Mouse (Mus musculus) liver, embryonic 15.5 days (tissue): ENCODE measurements around the gene Theg. TPM values are rescaled to one million over a fixed set of nuclear protein-coding genes. Genes with fewer than 3 reads are reported as not detected.
A peak's percentile ranks its signal among the peaks of the same experiment; 100 is the strongest.

Experiments
- ATAC-seq: fragments of 200-750 bp; cut with Nextera tagmentation; 2 replicates; pipeline ENCODE4 v1.8.0; 2017; ENCODE audit warnings: moderate number of reproducible peaks, mild to moderate bottlenecking, moderate library complexity; ENCODE audit not compliant: insufficient read depth
- H3K27ac ChIP-seq: fragments of 300-500 bp; sonication (generic); replicated peaks from 2 replicates; pipeline ENCODE4 v1.5.1; 2015; ENCODE audit warnings: mild to moderate bottlenecking, inconsistent platforms
- H3K27me3 ChIP-seq: fragments of 300-500 bp; sonication (generic); 2 replicates; pipeline ENCODE4 v1.6.1; 2015; ENCODE audit warnings: mild to moderate bottlenecking, inconsistent platforms
- H3K36me3 ChIP-seq: fragments of 300-500 bp; sonication (generic); replicated peaks from 2 replicates; pipeline ENCODE4 v1.6.1; 2015; ENCODE audit warnings: moderate library complexity, mild to moderate bottlenecking, inconsistent platforms
- H3K4me1 ChIP-seq: fragments of 300-500 bp; sonication (generic); replicated peaks from 2 replicates; pipeline ENCODE4 v1.6.1; 2015; ENCODE audit warnings: inconsistent platforms
- H3K4me2 ChIP-seq: fragments of 300-500 bp; sonication (generic); 2 replicates; pipeline ENCODE4 v1.6.1; 2015; ENCODE audit warnings: moderate library complexity, mild to moderate bottlenecking, inconsistent platforms
- H3K4me3 ChIP-seq: fragments of 300-500 bp; sonication (generic); replicated peaks from 2 replicates; pipeline ENCODE4 v1.5.1; 2015; ENCODE audit warnings: mild to moderate bottlenecking, inconsistent platforms
- H3K9ac ChIP-seq: fragments of 300-500 bp; sonication (generic); 2 replicates; pipeline ENCODE4 v1.6.1; 2015; ENCODE audit warnings: moderate library complexity, mild to moderate bottlenecking, inconsistent platforms
- H3K9me3 ChIP-seq: fragments of 300-500 bp; sonication (generic); replicated peaks from 2 replicates; pipeline ENCODE4 v1.6.1; 2016; ENCODE audit warnings: inconsistent platforms
- WGBS: fragments of 180-500 bp; shearing (Covaris S2); methylation state at CpG from one replicate; pipeline ENCODE4 v1.1.7; 2015; ENCODE audit warnings: mixed read lengths; ENCODE audit not compliant: insufficient replicate concordance; 5-methylcytosine and 5-hydroxymethylcytosine counted together
- polyA plus RNA-seq: library from polyadenylated mRNA; unstranded; fragments of >200 nt; fragmentation: Nextera tagmentation; extraction: Ambion mirVana; gene quantifications from 2 replicates; pipeline ENCODE4 v1.2.1, GENCODE M21; 2015

Theg gene
- polyA plus RNA-seq, 1 experiment from 2014 or later, result not detected

GRCm38 (mm10) chr10:79555238-79555724, 31.9 kb downstream of the Theg start:
- 22% methylated on average over 7 of the region's 7 CpGs for WGBS
- Histone ChIP-seq H3K36me3 (no peaks in the 10 kb centered on the region), H3K4me1 (peaks cover 27% of the 10 kb centered on the region), H3K4me3 (peak overlapping the region; percentile 71), H3K27ac (no peak overlapping the region), H3K4me2 (peak overlapping the region; percentile 78), H3K27me3 (peaks cover 9% of the 10 kb centered on the region), H3K9ac (peak overlapping the region; percentile 58; the same call in 1 of the 2 replicates), H3K9me3 (no peaks in the 10 kb centered on the region)
- no peak for ATAC-seq

DNA sequence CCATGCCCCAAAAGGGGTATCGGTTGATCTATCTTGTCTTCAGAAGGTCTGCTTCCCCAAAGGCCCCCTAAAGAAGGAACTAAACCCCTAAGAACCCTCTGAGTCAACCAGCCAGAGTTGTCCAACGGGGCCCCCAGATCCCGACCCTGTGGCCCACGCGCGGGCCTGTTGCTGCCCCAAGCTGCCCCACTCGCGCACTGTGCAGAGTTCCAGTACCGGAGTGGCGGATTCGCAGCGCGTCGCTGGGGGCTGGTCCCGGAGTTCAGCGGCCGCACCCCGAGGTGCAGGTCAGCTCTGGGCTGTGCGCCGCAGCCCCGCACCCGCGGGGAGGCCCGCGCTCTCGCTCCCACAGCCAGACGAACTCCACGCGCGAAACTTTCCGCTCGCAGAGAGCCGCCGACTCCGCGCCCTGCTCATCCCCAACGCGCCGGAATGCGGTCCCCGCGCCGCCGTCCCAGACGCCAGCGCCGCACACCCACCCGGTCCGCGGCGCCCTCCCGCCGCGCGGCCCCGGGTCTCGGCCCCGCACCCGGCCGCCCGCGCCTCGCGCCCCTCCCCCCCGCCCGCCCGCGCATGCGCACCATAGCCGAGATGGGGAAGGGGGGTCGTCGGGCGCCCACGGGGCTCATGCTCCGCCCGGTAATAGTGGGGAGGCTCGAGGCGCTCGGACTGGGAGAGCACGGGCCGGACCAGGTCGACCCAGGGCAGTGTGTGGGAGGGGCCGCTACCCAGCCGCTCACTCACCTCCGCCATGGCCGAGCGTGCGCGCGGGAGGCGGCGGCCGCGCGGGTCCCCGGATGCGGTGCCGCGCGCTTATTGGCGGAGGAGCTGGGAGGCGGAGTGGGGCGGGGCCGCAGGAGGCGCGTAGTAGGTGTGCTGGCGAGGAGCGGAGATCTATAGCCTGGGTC, 32.5 kb downstream of the Theg start, which contains the start of gene Mier2:
TSS of gene Mier2 (minus strand) at position 870 of the 908 bp plus-strand sequence.
- WGBS, result under 1% methylated on average over 107 of the region's 108 CpGs
- peak within 1 kb of the TSS; percentile 41 for H3K27ac ChIP-seq
- peak; percentile 76 for ATAC-seq

DNA sequence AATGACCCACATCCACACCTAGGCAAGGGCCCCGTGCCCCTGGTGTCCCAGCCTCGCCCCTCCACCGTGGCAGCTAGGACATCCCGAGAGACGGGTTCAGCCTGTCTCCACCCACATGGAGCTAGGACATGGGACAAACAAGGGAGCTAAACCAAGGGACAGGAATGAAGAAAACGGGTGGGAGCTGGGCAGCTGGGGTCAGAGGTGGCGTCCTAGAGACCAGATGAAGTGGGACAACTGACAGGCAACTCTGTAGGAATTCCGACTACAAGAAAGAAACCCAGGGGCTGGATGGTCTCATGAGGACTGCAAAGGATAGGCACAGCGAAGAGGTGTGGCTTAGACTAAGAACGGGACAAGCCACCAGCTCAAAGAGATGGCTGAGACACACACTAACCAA, 33.4 kb downstream of the Theg start:
- H3K36me3 ChIP-seq, result peaks cover 12% of the 10 kb centered on the region
- H3K4me3 ChIP-seq, result peak overlapping the region; percentile 71
- H3K27ac ChIP-seq, result no peak overlapping the region
- peaks cover 9% of the 10 kb centered on the region for H3K27me3 ChIP-seq
- peak overlapping the region; percentile 78 for H3K4me2 ChIP-seq
- 27% methylated on average over 10 of the region's 10 CpGs for WGBS
- peaks cover 27% of the 10 kb centered on the region for H3K4me1 ChIP-seq
- ATAC-seq, result no peak
- H3K9ac ChIP-seq, result no peak overlapping the region; the same call in 1 of the 2 replicates
- H3K9me3 ChIP-seq, result no peaks in the 10 kb centered on the region

More for the DNA sequence above, 32.5 kb downstream of the Theg start, which contains the start of gene Mier2:
- Histone ChIP-seq H3K4me3 (peak within 1 kb of the TSS; percentile 71), H3K27me3 (peaks cover 9% of the 10 kb centered on the region), H3K9me3 (no peaks in the 10 kb centered on the region), H3K36me3 (peaks cover 3% of the 10 kb centered on the region; the same call in 1 of the 2 replicates), H3K9ac (peak within 1 kb of the TSS; percentile 58), H3K4me2 (peak within 1 kb of the TSS; percentile 78), H3K4me1 (peaks cover 27% of the 10 kb centered on the region)

DNA sequence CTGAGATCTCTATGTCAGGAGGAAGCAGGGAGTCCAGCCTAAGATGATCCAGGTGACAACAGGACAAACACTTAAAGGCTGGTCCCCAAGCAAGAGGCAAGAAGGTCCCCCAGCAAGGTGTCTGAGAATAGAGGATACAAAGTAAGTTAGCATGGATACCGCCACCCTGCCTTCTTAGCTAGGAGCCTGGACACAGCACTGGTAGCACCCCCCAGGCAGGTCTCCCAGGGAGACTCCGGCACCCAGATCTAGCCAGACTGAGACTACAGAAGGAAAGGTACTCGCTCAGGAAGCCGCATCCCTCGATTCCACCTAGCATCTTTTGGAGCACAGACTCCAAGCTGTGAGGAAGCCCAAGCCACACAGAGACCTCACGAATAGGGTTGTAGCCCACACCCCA, 34.0 kb downstream of the Theg start:
- Histone ChIP-seq H3K4me3 (no peak overlapping the region), H3K36me3 (peaks cover 17% of the 10 kb centered on the region), H3K27me3 (peaks cover 9% of the 10 kb centered on the region), H3K9ac (no peak overlapping the region), H3K9me3 (no peaks in the 10 kb centered on the region), H3K4me1 (peaks cover 27% of the 10 kb centered on the region), H3K27ac (no peak overlapping the region), H3K4me2 (no peak overlapping the region; the same call in 1 of the 2 replicates)
- ATAC-seq, result no peak
- 73% methylated on average over 6 of the region's 6 CpGs for WGBS

DNA sequence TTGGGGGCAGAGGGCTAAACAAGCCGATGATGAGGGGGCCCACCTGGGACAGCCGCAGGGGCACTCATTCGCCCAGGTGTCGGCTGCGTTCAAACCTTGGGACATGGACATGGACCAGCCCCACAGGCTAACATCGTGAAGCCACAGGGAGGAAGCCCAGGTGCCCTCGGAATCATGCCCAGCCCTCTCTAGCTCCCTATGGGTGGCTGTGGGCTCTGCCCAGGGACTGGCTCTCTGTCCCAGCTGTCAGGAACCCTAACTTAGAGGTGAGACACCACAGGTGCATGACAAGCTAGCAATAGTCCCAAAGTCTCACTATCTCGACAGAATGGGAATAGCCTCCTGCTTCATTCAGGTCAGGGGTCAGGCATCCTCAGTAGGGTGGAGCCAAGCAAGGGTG, 34.6 kb downstream of the Theg start:
- Histone ChIP-seq H3K9ac (no peak overlapping the region), H3K4me2 (no peak overlapping the region), H3K9me3 (no peaks in the 10 kb centered on the region), H3K4me1 (peaks cover 27% of the 10 kb centered on the region), H3K4me3 (no peak overlapping the region), H3K27me3 (peaks cover 9% of the 10 kb centered on the region), H3K36me3 (peaks cover 23% of the 10 kb centered on the region), H3K27ac (no peak overlapping the region)
- ATAC-seq, result no peak
- WGBS, result 67% methylated on average over 8 of the region's 8 CpGs

GRCm38 (mm10) chr10:79550366-79550765, 36.8 kb downstream of the Theg start:
- peaks cover 39% of the 10 kb centered on the region for H3K36me3 ChIP-seq
- no peak overlapping the region for H3K9ac ChIP-seq
- no peak overlapping the region for H3K4me3 ChIP-seq
- H3K4me2 ChIP-seq, result no peak overlapping the region
- no peaks in the 10 kb centered on the region for H3K9me3 ChIP-seq
- 65% methylated on average over 9 of the region's 9 CpGs for WGBS
- peaks cover 27% of the 10 kb centered on the region for H3K4me1 ChIP-seq
- H3K27me3 ChIP-seq, result peaks cover 4% of the 10 kb centered on the region
- no peak overlapping the region for H3K27ac ChIP-seq
- ATAC-seq, result no peak

DNA sequence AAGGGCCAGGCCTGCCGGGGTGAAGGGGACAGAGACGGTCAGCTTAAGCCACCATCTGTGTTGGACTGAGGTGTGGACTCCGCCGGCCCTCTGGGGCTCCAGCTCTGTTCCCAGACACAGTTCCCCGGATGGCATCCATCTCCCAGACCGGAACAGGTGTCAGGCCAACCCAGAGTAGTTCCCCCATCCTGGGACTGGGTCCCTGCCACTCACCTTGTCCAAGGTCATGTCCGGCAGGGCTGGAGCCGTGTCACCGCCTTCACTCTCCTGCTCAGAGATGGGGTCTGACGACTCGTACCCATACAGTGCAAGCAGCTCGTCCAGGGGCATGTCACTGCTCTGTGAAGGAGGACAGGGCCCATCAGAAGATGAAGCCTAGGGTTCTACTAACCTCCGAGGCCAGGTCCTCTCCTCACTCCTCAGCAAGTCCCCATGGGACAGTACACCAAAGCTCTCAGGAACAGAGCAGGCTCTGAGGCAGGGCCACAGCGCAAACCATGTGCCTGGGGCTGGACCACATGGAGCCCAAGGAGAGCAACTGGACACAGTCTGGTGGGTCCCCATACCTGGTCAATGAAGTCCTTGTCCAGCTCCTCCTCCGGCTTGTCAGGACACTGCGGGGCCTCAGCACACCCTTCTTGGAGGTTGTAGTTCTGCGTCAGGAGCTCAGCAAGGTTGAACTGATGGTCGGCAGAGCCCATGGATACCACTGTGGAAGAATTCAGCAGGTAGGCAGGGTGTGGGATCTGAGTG, 38.0 kb downstream of the Theg start:
- Histone ChIP-seq H3K4me3 (no peak overlapping the region), H3K9ac (no peak overlapping the region), H3K27ac (no peak overlapping the region), H3K4me2 (no peak overlapping the region), H3K4me1 (peaks cover 24% of the 10 kb centered on the region), H3K36me3 (peaks cover 51% of the 10 kb centered on the region), H3K9me3 (no peaks in the 10 kb centered on the region), H3K27me3 (no peaks in the 10 kb centered on the region)
- ATAC-seq, result no peak
- WGBS, result 85% methylated on average over 18 of the region's 18 CpGs

DNA sequence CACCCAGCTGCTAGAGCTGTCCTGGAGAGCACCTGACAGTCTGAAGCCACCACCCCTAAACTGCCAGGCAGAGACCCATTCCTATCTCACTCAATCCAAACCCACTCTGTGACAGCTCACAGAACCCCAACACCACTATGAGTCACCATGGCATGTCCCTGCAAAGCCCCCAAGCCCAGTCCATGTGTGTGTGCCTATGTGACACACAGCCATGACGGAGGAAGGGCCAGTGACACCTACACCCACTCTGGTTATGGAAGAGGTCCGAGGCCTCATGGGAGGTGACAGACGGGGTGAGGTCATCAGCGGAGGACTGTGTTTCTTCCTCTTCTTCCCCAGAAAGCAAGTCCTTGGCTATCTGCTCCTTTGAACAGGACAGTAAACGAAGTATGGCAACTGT, 38.6 kb downstream of the Theg start:
- Histone ChIP-seq H3K27ac (no peak overlapping the region), H3K36me3 (peaks cover 57% of the 10 kb centered on the region), H3K9me3 (no peaks in the 10 kb centered on the region), H3K4me2 (no peak overlapping the region), H3K9ac (no peak overlapping the region), H3K4me3 (no peak overlapping the region), H3K27me3 (no peaks in the 10 kb centered on the region), H3K4me1 (peaks cover 18% of the 10 kb centered on the region)
- WGBS, result 76% methylated on average over 5 of the region's 5 CpGs
- no peak for ATAC-seq

GRCm38 (mm10) chr10:79547148-79547675, 39.9 kb downstream of the Theg start:
- peaks cover 8% of the 10 kb centered on the region for H3K4me1 ChIP-seq
- ATAC-seq, result no peak
- peaks cover 59% of the 10 kb centered on the region for H3K36me3 ChIP-seq
- no peaks in the 10 kb centered on the region for H3K9me3 ChIP-seq
- H3K27ac ChIP-seq, result no peak overlapping the region
- no peak overlapping the region for H3K4me3 ChIP-seq
- no peak overlapping the region for H3K4me2 ChIP-seq
- no peak overlapping the region for H3K9ac ChIP-seq
- H3K27me3 ChIP-seq, result no peaks in the 10 kb centered on the region
- 70% methylated on average over 5 of the region's 5 CpGs for WGBS

- no peak for ATAC-seq
These were observed 40.6 kb downstream of the Theg start for GRCm38 (mm10) chr10:79546483-79546882.

More at GRCm38 (mm10) chr10:79546483-79546882, 40.6 kb downstream of the Theg start:
- Histone ChIP-seq H3K9me3 (no peaks in the 10 kb centered on the region), H3K36me3 (peaks cover 66% of the 10 kb centered on the region), H3K4me1 (0 out of 2 replicates have a peak, but pooled peaks cover 7% of the 10 kb centered on the region), H3K27me3 (no peaks in the 10 kb centered on the region), H3K4me3 (no peak overlapping the region), H3K9ac (no peak overlapping the region), H3K4me2 (no peak overlapping the region), H3K27ac (no peak overlapping the region)
- WGBS, result 80% methylated on average over 11 of the region's 11 CpGs
